Mouse (Mus musculus) thymus, postnatal 0 days (tissue): Measurements from ENCODE around the gene Pstpip1. TPM values are rescaled to one million over a fixed set of nuclear protein-coding genes. Genes with fewer than 3 reads are reported as not detected.

ENCODE experiments used
- DNase-seq: peaks from one replicate; pipeline ENCODE4 v3.0.0-alpha.2; 2015; ENCODE audit warnings: low spot score
- polyA plus RNA-seq: library from polyadenylated mRNA; unstranded; fragments of >200 nt; fragmentation: Nextera tagmentation; extraction: Ambion mirVana; gene quantifications from 2 replicates; pipeline ENCODE4 v1.2.1, GENCODE M21; 2015

Gene Pstpip1
- polyA plus RNA-seq, 1 experiment from 2014 or later: 72.6 TPM

DNA sequence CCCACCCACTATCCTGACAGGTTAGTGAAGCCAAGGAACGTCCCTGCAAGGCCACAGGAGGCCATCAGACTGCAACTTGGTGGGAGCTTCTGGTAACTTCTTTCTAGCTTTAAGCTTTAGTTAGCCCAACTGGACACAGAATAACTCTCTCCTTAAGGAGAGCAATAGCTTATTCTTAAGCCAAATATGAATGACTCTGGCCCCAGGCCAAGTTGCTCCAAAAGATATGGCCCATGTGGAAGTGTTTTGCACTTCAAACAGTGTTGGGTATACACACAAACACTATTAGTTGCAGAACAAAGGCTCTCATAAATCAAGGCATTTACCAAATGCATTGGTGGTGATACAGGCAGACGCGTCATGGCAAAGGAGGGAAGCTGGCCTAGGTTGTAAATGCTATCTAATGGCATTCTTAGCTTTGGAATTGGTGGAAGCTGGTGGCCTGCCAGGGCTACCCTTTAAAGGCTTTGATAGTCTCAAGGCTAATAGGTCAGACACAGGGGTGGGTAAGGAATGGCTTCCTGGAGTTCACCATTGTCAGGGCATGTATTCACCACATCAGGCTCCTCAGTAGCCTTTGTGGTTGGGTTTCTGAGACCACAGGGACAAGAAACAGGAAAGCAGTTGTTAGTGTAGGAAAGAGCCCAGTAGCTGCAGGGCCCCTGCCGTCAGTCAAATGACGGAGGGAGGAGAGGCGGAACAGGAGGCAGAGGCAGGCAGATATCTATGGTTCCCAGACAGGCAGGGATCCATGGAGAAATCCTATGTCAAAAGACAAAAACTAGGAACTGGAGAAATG lies 16.7 kb downstream of the Pstpip1 start:
- no peak for DNase-seq

- no peak for DNase-seq
These were observed 17.8 kb downstream of the Pstpip1 start for GRCm38 (mm10) chr9:56107527-56107926.

GRCm38 (mm10) chr9:56108174-56108573 lies 18.4 kb downstream of the Pstpip1 start:
- DNase-seq: no peak

DNA sequence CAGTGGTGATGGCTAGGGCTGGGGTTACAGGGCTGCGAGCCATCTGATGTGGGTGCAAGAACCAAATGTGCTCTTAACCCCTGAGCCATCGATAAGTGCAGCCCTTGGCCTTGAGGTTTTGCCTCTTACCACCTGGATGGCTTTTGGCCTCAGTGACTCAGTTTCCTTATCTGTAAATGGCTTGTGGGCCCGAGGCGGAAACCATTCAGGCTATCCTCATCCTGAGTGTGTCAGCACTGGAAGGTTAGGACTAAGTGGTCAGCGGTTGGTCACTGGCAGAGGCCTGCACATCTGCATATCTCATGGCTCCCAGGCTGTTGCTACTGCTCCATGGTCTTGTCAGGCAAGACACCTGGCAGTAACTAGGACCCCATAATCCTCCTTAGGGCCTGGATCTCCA lies 28.3 kb downstream of the Pstpip1 start:
- DNase-seq: no peak

- DNase-seq: peak; percentile 89
These were observed 28.8 kb downstream of the Pstpip1 start for GRCm38 (mm10) chr9:56118582-56118981.

- no peak for DNase-seq
These were observed 29.9 kb downstream of the Pstpip1 start for GRCm38 (mm10) chr9:56119651-56120050.

DNA sequence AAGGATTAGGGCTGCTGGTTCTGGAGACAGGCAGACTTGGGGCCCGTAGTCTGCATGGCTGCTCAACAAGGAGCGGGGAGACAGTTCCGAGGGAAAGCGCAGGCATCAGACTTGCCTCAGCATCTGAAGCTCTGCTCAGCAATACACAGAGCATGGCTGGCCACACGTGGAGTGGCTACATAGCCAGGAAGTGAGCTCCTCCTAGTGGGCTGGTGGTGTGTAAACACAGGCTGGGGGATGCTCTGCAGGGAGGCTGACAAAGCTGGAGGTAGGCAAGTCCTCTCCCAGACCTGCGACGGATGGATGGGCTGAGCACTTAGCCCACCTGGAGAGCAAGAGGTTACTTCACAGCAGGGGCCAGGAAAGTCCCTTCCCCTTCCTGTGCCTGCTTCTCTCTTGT lies 31.3 kb downstream of the Pstpip1 start:
- DNase-seq: peak; percentile 49

DNA sequence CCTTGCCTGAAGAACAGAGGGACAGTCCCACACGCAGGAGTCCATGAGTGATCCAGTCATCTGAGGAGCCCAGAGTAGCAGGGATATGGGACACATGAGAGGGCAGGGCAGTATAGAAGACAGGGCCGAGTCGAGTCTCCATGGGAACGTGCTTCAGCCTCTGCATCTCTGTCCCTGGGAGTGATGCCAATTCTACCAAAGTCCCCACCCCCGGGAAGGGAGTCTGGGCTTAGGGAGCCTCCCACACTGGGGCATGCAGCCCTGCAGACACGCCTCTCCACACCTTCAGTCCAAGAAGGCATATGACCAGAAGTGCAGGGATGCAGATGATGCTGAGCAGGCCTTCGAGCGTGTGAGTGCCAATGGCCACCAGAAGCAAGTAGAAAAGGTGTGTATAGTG lies 33.2 kb downstream of the Pstpip1 start:
- DNase-seq: no peak

- no peak for DNase-seq
These were observed 33.9 kb downstream of the Pstpip1 start for GRCm38 (mm10) chr9:56123613-56124012.

- DNase-seq: no peak
These were observed 34.8 kb downstream of the Pstpip1 start for GRCm38 (mm10) chr9:56124561-56124960.

DNA sequence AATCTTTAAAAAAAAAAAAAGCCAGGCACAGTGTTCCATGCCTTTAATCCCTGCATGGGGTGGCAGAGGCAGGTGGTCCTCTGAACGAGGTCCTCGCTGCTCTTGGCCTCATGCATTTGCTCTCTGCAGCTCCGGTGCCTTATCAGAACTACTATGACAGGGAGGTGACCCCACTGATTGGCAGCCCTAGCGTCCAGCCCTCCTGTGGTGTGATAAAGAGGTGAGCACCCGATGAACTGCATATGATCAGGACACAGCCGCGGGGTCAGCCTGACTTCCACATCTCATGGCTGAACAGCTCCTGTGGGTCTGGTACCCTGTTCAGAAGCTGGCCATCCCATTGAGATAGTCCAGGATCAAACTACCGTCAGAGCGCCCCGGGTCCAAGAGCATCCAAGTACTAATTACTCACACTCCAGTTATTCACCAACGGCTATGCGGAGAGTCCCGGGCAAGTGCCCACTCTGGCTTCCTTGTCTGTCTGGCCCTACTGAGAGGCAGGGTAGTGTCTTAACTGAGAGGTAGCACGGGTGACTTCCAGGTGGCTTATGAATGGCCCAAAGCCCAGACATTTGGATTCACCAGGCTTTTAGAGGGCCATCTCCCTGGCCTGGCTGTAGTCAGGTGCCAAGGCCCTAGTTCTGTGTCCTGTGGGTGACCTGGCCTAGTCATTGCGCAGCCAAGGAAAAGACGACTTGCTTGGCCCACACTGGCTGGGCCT lies 36.9 kb downstream of the Pstpip1 start:
- no peak for DNase-seq

DNA sequence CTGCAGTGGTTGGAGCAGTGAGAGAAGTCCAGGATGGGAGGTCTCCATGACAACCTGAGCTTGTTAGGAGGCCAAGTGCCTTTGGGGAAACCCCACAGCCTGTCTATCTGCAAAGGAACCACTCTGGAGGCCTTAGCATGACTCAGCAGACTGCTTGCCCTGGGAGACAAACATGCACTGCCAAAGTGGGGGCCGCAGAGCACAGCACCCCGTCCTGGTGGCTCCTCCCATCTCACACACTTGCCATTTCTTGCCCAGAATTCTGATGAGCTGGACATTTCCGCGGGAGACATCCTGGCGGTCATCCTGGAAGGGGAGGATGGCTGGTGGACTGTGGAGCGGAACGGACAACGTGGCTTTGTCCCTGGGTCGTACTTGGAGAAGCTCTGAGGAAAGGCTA lies 38.6 kb downstream of the Pstpip1 start:
- DNase-seq: no peak

- DNase-seq: no peak
These were observed 40.2 kb downstream of the Pstpip1 start for GRCm38 (mm10) chr9:56129951-56130350.

GRCm38 (mm10) chr9:56130536-56130935 lies 40.8 kb downstream of the Pstpip1 start:
- no peak for DNase-seq

DNA sequence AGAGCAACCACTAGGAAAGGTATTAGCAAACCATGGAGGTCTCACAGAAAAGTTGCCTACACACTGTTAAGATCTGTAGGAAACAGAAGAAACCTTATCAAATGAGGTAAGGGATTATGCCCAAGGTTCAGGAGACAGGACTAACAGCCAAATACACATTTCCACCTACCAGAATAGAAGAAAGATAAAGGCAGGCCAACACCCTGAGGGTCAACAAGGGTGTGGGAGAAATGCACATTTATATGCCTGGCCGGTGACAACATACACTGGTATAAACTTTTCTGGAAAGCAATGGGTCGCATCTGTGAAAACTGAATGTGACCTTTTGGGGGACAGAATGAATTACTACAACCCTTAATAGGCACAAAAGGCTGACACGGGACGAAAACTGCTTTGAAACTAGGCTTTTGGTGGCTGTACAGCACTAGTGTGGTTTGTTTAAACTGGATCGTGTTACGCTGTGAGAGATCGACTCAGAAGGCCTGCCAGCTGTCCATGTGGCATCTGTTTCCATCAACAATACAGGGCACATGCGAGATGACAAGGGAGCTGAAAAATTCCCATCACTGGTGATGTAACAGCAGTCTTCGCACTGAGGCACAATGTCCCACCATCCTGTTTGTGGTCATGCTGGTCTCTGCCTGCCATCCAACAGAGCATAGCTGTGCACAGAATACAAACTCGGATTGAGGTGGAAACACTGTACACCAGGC lies 42.2 kb downstream of the Pstpip1 start:
- DNase-seq: no peak

DNA sequence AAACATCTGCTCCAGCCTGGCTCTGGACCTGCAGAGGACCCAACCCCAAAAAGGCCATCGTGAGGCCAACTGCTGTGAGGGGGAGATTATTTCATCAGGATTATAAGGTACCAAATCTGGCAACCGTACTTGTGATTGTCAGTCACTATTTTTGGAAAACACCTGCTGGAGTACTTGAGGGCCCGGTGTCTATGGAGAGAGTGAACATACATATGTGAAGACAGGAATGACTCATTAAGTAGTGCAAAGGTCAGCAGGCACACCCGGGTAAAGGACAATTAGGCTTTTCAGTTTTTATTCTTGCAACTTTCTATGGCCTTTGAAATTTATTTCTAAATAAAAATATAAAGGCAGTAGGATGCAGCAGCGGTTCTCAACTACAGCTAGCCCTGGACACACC lies 44.2 kb downstream of the Pstpip1 start:
- no peak for DNase-seq

DNA sequence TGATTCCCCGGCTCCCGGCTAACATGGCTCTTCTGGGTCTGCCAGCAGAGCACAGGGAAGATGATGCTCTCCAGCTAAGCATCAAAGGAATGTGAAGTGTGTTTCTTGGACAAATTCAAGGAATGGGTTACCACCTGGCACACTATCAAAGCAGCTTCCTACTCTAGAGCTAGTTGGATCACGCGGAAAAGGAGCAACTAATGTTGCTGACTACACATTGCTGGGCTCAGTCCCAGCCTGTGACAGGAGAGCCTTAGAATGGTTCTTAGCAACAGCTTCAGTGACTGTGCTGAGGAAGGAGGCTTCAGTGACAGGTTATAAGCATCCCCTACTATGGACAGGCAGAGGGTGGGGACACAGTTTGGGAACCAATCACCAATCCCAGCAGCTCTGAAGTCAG lies 44.9 kb downstream of the Pstpip1 start:
- no peak for DNase-seq

DNA sequence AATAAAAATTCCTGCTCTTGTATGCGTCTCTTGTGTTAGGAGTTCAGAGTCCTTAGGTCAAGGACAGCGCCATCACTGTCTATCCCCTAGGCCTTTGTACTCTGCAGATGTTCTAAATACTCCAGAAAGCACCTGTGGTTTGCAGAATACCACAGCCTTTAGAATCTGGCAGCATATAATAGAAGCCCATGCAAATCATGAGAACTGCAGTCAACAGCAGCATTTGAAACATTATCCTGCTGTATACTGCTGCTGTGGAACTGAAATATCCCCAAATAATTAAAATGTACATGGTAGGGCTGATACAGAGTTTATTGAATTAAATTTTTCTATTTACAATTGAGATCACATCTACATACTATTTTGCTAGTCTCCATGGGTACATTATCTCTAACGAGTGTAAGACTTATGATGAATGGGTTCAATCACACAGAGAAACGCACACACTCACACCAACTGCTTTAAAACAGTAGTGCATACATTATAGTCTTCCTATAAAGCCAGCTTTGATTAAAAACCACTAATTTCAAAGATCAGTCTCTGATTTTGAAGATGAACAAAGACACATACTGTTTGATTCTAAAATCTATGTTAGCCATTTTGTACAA lies 45.9 kb downstream of the Pstpip1 start:
- no peak for DNase-seq

DNA sequence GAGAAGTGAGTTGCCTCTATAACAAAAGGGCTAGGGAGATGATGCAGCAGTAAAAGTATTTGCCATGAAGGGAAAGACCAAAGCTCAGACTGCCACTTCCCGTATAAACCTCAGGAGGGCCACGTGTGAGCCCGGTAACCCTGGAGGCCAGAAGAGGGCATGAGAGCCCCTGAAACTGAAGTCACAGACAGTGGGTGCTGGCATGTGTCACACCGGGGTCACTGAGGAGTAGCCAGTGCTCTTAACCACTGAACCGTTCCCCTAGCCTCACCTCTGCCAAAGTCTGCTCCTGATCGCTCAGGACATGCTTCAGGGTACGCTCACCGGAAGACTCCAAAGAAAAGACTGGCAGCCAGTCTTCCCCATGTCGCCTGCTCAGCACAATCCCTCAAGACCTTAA lies 52.0 kb downstream of the Pstpip1 start:
- peak; percentile 28 for DNase-seq

DNA sequence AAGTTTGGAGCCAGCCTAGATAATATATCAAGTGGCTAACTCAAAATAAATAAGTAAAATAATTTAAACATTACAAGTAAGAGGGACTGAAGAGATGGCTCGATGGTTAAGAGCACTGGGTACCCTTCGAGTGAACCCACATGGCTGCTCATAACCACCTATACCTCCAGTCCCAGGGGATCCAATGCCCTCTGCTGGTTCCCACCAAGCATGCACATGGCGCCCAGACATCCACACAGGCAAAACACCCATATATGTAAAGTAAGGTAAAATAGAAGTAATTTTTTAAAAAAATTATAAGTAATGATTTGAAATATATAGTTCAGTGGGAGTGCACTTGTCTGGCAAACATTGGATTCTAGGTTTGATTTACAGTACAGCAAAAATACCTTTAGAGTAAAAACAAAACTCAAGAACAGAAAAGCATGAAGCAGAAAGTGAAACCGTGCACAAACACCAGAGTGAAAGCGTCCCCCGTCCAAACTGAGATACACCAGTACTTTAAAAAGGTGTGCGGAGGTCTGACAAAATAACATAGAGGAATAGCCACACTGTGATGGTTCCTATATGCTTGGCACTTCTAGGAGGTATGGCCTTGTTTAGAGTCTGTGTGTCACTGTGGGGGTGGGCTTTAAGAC lies 54.7 kb downstream of the Pstpip1 start:
- no peak for DNase-seq

DNA sequence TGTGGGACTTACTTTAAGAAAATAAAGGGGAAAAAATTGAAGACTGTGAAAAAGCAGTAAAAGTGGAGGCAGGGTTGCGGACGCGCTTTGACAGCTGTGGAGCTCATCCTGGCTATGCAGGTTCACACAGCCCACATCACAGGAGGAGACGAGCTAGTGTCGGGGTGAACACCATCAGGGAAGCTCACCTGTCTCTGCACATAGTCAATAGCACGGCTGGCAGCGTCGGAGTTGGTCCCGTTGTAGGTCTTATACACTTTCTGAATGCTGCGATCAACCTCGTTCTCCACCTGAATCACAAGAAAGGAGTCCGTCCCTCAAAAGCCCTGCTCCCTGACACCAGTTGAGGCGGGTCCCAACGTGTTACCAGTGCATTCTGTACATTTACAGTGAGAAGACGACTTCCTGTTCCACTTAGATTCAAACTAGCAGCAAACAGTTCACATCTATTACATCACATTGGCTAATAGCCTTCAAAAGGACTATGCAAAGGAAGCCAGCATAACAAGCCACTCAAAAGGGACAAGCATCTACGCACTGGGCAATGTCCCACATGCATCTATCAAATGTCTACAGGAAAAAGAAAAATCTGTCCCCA lies 56.7 kb downstream of the Pstpip1 start:
- DNase-seq: peak; percentile 83
